Mouse (Mus musculus) heart, postnatal 36 days (tissue): Measurements from ENCODE around the gene Zfp467. TPM values are rescaled to one million over a fixed set of nuclear protein-coding genes. Genes with fewer than 3 reads are reported as not detected.

Source experiments
- DNase-seq, 2 experiments: peaks; one replicate each; pipeline ENCODE4 v3.0.0; 2021 to 2022
- intact Hi-C: fragments of 180-260 bp; cut with DNase I; formaldehyde crosslinking; loops from one replicate; pipeline ENCODE4 v1.15.1; 2025
- microRNA-seq, 2 experiments: library from miRNA; unstranded; fragments of <30 nt; microRNA quantifications; one replicate each; pipeline ENCODE4 v1.2.0; 2021; ENCODE audit warnings: borderline number of aligned reads in 2 of 2
- total RNA-seq, 2 experiments: library from RNA; stranded (reverse); gene quantifications; 2 replicates each; pipeline ENCODE4 v1.2.3; 2021

The Zfp467 gene
- total RNA-seq, 2 experiments from 2014 or later: 10.8 to 15.4 TPM

DNA sequence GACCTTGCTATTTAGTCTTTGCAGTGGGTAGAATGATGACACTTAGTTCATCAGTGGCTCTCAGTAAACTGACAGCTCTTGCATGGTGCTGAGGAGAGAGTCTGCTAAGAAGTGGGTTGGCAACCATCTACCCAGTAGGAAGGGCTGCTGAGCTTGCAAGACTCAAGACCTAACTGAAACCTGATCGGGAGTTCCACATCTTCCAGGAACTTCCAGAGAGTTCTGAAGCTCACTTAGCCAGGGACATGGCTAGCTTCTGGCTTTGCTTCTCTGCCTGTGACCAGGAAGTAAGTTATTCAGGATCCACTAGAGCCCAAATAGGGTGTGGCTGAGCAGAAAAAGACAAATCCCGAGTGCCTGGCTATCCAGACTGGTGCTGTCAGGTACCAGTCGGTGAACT is 33.0 kb downstream of the Zfp467 start:
- intact Hi-C loops: no loop called here
- DNase-seq: no peak

DNA sequence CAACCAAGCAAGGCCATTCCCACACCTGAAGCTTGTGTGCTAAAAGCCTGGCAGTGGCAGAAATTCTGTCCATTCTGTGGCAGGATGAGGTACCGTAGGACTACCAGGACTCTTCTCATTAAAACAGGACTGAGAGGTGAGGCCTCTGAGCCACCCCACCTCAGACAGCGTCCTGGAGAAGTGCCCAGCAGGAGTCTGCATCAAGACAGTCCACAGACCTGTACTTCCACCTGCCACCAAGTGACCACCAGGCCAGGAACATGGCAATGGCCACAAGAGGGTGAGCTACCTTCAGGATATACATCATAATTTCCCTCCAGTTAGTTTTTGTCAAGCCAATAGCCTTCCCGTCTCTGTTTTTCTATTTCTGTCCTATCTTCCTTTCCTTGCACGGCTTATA is 33.5 kb downstream of the Zfp467 start:
- DNase-seq: no peak
- intact Hi-C loops: no loop called here

DNA sequence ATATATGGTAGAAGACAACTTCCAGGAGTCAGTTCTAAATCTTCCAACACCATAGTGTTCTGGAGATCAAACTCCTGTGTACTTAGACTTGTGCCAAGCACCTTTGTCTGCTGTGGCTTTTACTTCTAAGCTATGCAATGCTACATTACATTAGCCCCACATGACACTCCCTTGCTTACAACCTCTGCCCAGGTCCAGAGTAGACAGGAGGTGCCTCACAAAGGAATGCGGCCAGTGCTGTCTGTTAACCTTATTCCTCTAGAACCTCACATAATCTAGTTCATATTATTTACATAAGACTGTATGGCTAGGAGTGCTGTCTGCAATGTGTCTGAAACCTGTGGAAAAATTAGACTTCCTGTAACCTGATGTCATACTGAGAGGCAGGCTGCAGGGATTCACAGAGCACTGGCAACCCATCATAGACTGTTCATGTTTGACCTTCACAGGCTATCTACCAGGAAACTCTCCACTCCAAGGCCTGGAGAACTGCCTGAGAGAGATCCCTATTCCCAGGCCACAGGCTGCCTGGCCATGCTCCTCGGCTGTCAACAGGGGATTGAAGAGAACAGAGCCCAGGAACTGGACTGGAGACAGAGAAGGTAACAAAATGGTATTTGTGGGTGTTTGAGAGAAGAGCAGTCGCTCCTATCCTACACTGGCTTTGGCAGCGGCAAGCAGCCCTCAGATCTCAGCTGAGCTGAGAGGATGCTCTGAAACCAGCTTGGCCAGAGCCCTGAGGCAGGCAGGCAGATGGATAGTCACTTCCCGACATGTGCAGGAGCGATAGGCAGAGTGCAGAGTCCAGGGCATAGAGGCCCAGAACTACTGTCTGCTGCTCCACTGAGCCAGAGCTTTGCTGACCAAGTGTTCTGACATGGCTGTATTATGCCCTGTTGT is 34.2 kb downstream of the Zfp467 start:
- intact Hi-C loops: no loop called here
- no peak for DNase-seq

DNA sequence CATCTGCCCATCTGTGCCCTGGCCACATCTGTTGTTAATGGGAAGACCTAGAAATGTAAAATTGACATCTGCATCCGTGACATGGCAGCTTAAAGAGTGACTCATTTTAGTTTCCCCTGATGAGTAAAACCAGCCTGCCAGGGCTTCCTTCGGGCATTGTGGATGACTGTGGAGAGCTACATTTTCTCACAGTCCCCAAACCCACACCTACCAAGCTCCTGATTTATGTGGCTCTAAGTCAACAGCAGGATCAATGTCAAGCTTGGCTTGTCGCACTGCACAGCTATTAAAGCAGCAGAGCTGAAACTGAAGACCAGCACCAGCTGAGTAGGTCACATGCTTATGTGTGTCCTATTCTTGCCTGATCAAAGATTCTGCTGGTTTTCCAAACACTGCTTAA is 35.1 kb downstream of the Zfp467 start:
- intact Hi-C loops: no loop called here
- DNase-seq: no peak

DNA sequence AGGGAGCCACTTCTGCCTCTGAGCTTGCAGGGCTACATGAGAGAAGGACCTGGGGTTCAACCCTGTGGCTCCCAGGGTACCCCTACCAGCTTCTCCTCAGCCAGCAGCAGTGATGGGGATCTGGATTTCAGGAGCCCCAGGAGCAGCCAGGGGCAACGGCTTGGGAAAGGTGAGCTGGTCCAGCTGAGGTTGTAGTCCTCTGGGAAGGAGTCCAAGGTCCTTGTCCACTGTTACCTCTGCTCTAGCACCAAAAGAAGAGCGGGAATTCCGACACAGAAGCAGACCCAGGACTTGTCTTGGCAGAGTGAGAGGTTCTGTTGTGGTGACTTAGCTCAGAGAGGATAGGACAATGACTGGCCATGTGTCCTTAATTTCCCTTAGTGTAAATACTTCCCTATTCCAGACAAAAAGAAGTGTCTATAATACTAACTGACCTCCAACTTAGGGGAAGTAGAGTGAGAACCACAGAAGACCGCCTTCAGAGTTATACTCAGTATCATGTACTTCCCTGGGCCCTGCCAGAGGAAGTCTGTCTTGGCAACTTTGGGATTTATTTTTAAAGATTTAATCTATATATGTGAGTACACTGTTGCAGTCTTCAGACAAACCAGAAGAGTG is 35.8 kb downstream of the Zfp467 start:
- DNase-seq: no peak
- intact Hi-C loops: no loop called here

DNA sequence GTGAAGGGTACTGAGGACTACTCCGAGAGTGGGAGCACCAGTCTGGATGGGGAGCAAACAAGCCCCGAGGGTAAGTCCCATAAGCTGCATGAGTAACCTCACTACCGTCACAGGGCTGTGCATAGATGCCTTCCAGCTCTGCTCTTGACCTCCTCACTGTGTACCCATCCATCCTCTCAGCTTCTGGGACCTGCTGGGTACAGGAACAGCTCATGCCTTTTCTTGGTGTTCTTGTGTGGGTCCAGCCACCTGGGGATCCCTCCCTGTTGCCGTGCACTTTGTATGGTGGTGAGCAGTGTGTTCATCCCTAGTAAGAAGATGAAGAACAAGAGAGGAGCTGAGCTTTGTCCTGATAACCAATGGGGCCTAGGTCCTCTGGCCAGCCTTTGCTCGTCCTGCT is 41.6 kb downstream of the Zfp467 start:
- intact Hi-C loops: no loop called here
- no peak for DNase-seq

DNA sequence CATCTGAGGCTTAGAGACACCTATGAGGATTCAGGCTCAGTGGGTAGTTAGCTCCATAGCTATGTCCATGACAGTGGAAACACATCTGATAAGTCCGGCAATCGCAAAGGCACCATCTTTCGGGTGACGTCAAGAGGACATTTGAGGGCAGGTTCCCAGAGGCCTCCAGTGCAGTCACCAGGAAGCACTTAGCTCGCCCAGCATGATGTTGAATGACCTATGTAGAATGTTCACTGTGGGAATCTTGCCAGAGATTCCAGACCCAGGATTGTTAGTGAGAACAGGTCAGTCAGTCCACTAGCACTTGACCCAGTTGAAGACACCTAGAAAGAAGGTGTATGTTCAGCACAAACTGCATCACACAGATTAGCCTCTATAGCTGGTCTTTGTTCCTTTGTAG is 45.7 kb downstream of the Zfp467 start:
- intact Hi-C loops: loop anchor here (2.0 kb wide), 1 partner anchor 43 kb away; no protein-coding TSS in a partner anchor
- no peak for DNase-seq

DNA sequence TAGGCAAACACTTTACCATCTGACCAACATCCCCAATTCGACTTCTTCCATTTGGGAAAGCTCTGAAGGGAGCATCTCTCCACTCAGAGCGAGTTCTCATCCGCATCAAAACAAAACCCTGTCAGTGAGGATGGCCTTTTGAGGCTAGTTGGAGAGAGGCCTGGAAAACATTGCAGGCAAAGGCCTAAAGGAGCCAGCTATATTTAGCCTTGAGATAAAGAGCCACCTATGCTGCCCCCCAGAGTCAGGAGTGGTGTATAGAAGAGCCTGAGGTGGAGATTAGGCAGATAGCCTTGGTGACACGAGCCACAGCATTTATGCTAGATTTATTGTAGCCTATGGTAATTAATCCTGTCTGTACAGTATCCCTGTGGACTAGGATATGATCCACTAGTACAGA is 48.3 kb downstream of the Zfp467 start:
- intact Hi-C loops: loop anchor here (2.0 kb wide), 1 partner anchor 219 kb away; no protein-coding TSS in a partner anchor
- DNase-seq: peak; percentile 35 to 50

DNA sequence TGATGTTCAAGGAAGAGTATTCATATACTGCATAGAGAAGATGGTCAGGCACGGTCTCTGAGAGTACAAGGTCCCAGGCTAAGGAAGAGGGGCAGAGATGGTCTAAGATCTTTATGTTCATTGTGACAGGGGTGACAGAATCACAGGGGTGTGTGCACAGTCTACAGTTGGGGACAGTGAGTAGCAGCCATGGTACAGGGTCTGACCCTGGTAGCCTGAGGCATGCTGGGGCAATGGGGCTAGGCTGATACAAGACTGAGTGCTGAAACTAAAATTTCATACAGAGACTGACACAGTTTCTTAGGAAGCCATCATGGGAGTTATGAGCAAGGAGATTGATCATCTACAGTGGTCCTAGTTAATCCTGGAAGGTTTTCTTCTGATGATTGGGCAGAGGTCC is 48.9 kb downstream of the Zfp467 start:
- intact Hi-C loops: loop anchor here (1.0 to 2.0 kb wide), 2 partner anchors 108 to 218 kb away; no protein-coding TSS in a partner anchor

DNA sequence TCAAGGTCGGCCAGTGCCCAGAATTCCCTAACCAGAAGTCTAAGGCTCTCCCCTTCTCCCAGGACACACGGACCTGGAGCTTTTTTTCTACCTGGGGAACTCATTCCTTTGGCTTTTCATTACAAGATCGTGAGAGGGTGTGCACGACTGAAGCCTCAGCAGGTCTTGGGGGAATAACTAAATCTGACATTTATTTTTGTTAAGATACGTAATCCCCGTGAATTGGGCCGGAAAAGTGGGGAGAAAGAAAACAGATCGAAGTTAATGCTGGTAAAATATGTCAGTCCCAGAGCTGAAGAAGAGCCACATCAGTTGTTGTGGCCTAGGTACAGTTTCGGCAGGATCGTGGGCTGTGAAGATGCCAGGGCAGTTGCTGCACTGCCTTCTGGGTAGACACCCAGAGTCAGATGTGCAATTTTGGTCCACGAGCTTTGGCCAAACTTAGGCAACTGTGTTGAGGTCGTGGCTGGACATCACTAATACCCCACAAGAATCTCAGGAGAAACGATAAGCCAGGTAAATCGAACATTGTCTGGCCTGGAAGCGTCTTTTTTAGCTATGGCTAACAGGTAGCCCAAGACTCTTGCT is 49.5 kb downstream of the Zfp467 start:
- intact Hi-C loops: loop anchor here (1.0 to 2.0 kb wide), 2 partner anchors 108 to 217 kb away; no protein-coding TSS in a partner anchor
- DNase-seq: peak in 1 of 2 experiments; percentile 31

More for the DNA sequence above, 48.9 kb downstream of the Zfp467 start:
- no peak for DNase-seq

DNA sequence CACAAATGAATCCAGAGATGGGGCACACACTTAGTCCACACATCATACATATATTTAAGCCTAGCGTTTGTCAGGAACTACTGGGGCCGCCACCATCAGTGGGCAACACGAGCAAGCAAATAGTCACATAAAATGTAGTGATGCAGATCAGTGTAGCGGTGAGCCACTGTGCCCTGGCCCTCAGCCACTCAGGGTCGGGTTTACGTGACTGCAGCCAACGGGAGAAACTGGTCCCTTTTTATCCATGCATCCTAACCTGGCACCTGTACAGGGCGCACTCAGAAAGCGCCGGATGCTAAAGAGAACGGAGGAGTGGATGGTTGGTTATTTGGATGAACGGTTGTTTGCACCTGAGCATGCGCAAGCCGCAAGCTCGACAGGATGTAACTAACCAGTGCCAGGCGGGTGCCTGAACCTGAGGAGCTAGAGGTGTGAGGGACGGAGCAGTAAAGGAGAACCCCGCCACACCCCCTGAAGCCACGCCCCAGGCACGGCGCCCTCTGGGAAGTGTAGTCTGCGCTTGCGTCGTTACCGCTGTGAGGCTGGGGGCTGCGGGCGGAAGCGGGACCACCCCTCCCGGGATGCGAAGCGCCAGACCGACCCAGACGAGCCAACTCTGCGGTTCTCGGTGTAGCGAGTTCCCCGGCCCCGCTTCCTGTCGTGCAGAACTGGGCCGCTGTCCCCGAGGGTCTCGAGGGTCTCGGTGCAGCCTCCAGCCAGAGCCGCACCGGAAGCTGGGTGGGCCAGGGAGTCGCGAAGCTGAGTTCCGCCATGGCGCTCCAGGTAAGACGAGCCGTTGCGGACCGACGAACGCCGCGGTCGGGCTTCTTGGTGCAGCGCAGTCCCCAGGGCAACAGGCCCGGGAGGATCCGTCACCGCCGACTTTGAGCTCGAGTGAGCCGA is 50.3 kb downstream of the Zfp467 start, which contains the start of gene Krba1:
Gene Krba1 (plus strand): TSS at position 482 of the 903 bp plus-strand sequence.
- DNase-seq: peak; percentile 80 to 81
- intact Hi-C loops: loop anchor here (1.0 to 2.0 kb wide), 2 partner anchors 109 to 217 kb away; no protein-coding TSS in a partner anchor

DNA sequence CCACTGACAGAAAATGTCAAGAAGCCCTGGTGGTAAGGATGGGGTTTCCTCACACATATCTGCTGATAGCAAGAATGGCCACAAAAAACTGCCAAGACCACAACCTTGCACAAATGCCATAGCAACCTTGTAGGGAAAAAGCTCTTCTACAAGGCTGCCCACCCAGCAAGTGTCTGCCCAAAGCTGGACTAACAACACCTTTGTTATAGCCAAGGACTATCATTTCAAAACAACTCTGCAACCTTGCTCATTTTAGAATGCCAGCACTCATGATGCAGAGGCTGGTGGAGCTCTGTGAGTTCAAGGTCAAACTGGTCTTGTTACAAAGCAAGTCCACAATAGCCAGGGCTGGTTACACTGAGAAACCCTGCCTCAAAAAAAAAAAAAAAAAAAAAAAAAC is 51.8 kb downstream of the Zfp467 start:
- intact Hi-C loops: no loop called here

DNA sequence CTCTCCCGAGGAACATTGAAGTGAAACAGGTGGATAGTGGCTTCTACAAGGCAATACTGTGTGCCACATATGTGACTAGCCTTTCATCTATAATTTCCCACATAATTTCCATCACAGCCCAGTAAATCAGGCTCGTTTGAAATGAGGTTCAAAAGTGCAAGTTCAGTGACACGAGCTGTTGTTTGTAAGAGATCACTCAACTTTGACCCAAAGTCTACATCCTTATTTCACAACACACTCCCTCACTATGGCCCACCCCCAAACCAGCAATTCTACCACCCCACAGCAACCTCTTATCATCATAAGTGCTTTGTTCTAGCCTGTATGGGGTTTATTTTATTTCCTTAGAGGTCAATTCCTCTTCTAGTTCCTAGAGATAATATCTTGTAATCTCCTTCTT is 57.4 kb downstream of the Zfp467 start:
- intact Hi-C loops: no loop called here

More for the DNA sequence above, 51.8 kb downstream of the Zfp467 start:
- DNase-seq: no peak

More for the DNA sequence above, 57.4 kb downstream of the Zfp467 start:
- DNase-seq: no peak

Small RNAs within 50 kb of the gene (microRNA-seq; reads per million reads assigned to microRNA genes)
- gene Gm24325: 0 reads per million in 2 experiments

Other genes with a start within 250 kb of the Zfp467 start
- gene Krba1, start 50.2 kb downstream of the Zfp467 start, total RNA-seq: 10 to 100 TPM; 17.7 to 21.5 TPM
- under 1 TPM; 0.41 to 0.53 TPM for gene Sspo, start 2.4 kb upstream of the Zfp467 start, total RNA-seq
- gene Atp6v0e2, start 91.8 kb upstream of the Zfp467 start, total RNA-seq: 10 to 100 TPM; 18.7 to 20.9 TPM
- gene Lrrc61, start 109.0 kb upstream of the Zfp467 start, total RNA-seq: 10 to 100 TPM; 16.7 to 26.6 TPM
- gene Rarres2, start 127.0 kb upstream of the Zfp467 start, total RNA-seq: 100 to 1,000 TPM in 1 of 2 experiments, 10 to 100 TPM in 1; 70.4 to 101 TPM
- not detected for gene Gm45021, start 143.8 kb upstream of the Zfp467 start, total RNA-seq
- 10 to 100 TPM; 27.3 to 33.7 TPM for gene Repin1, start 148.1 kb upstream of the Zfp467 start, total RNA-seq
- gene Gm44965, start 148.1 kb upstream of the Zfp467 start, total RNA-seq: 1 to 10 TPM in 1 of 2 experiments, not detected in 1; 3.7 TPM
- 10 to 100 TPM; 10.4 to 10.7 TPM for gene Zfp775, start 156.2 kb upstream of the Zfp467 start, total RNA-seq
- gene AI854703, start 180.9 kb upstream of the Zfp467 start, total RNA-seq: under 1 TPM; 0.33 to 0.38 TPM
- gene Gimap8, start 201.4 kb upstream of the Zfp467 start, total RNA-seq: 1 to 10 TPM; 6.7 to 6.8 TPM
- 1 to 10 TPM; 4.8 to 5.2 TPM for gene Gimap9, start 230.3 kb upstream of the Zfp467 start, total RNA-seq
- 10 to 100 TPM; 23.6 to 30.4 TPM for gene Gimap4, start 238.7 kb upstream of the Zfp467 start, total RNA-seq